ENCODE assay signal across 21 mouse cellular contexts in the genomic region with DNA sequence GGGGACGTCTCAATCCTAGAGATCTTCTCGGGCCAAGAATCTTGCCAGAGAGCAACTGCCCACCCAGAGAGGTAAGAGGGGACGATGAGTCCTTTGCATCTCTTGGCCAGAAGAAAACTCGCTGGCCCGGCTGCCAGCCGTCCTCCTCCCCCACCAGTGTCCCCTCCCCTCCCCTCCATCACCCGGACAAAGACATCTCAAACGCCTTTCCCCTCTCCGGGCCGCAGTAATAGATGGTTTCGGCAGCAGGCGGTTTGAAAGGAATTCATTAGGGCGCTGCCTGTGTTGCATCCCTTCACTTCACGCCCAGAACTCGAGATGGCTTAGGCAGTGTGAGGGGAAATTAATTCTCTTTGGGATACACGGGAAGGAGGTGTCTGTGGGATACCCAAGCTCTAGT. TPM values are rescaled to one million over a fixed set of nuclear protein-coding genes. Genes with fewer than 3 reads are reported as not detected.
DNase-seq lines count a peak whose midpoint lies in the region; ATAC-seq lines count a peak whose summit lies in the region.
"Had no signal": no experiment of that assay in that cellular context is flagged by ENCODE, and none has a peak within 500 bp of the region (broad histone marks: within the 10 kb centered on the region; RNA-seq: fewer than 3 reads in every experiment).

No protein-coding gene starts in this region.

- peak overlapping the region; percentile 63 for H3K4me3 ChIP-seq in midbrain, embryonic 10.5 days
- no peak overlapping the region for H3K4me3 ChIP-seq in midbrain, embryonic 16.5 days (ENCODE audit: low read depth, low read length)
- H3K4me3 ChIP-seq in embryonic facial prominence, embryonic 12.5 days: no peak overlapping the region
- no peak overlapping the region for H3K4me3 ChIP-seq in limb, embryonic 11.5 days (ENCODE audit: low read depth, low read length)
- peak overlapping the region; percentile 49; the same call in 1 of the 2 replicates for H3K4me3 ChIP-seq in neural tube, embryonic 15.5 days (replicated peaks)
- H3K4me3 ChIP-seq in kidney, embryonic 14.5 days (ENCODE audit: low read length): no peak overlapping the region
- H3K4me3 ChIP-seq: gastrocnemius, adult 2 months; heart, adult 2 months; intestine, embryonic 15.5 days; myocyte had no signal

- H3K9me3 ChIP-seq in midbrain, embryonic 10.5 days (replicated peaks): no peaks in the 10 kb centered on the region
- H3K9me3 ChIP-seq in midbrain, embryonic 16.5 days (replicated peaks; ENCODE audit: control insufficient read depth, low read length, poor library complexity, severe bottlenecking): no peaks in the 10 kb centered on the region
- H3K9me3 ChIP-seq in embryonic facial prominence, embryonic 12.5 days: no peaks in the 10 kb centered on the region
- no peaks in the 10 kb centered on the region; the same call in 1 of the 2 replicates for H3K9me3 ChIP-seq in limb, embryonic 11.5 days (ENCODE audit: control insufficient read depth, low read length)
- H3K9me3 ChIP-seq in neural tube, embryonic 15.5 days (replicated peaks): no peaks in the 10 kb centered on the region
- H3K9me3 ChIP-seq in kidney, embryonic 14.5 days (ENCODE audit: control insufficient read depth, low read length): no peaks in the 10 kb centered on the region
- H3K9me3 ChIP-seq: intestine, embryonic 15.5 days had no signal

- H3K9ac ChIP-seq in midbrain, embryonic 16.5 days (ENCODE audit: low read depth, low read length): no peak overlapping the region
- no peak overlapping the region for H3K9ac ChIP-seq in embryonic facial prominence, embryonic 12.5 days
- H3K9ac ChIP-seq in limb, embryonic 11.5 days (ENCODE audit: low read length): no peak overlapping the region
- H3K9ac ChIP-seq in neural tube, embryonic 15.5 days (replicated peaks): no peak overlapping the region
- H3K9ac ChIP-seq in kidney, embryonic 14.5 days (ENCODE audit: low read depth, low read length): no peak overlapping the region
- H3K9ac ChIP-seq: intestine, embryonic 15.5 days had no signal

- WGBS in midbrain, embryonic 10.5 days: 0% methylated on average over 16 of the region's 16 CpGs
- 1% methylated on average over 16 of the region's 16 CpGs for WGBS in midbrain, embryonic 16.5 days
- under 1% methylated on average over 16 of the region's 16 CpGs for WGBS in embryonic facial prominence, embryonic 12.5 days
- under 1% methylated on average over 16 of the region's 16 CpGs for WGBS in limb, embryonic 11.5 days
- WGBS in neural tube, embryonic 15.5 days: 3% methylated on average over 16 of the region's 16 CpGs
- 3% methylated on average over 16 of the region's 16 CpGs for whole genome bisulfite sequencing in kidney, embryonic 14.5 days

- H3K27ac ChIP-seq in midbrain, embryonic 10.5 days (replicated peaks): no peak overlapping the region
- no peak overlapping the region for H3K27ac ChIP-seq in midbrain, embryonic 16.5 days (ENCODE audit: low read length)
- no peak overlapping the region for H3K27ac ChIP-seq in embryonic facial prominence, embryonic 12.5 days
- no peak overlapping the region for H3K27ac ChIP-seq in limb, embryonic 11.5 days (replicated peaks; ENCODE audit: low read depth, low read length)
- H3K27ac ChIP-seq in neural tube, embryonic 15.5 days (replicated peaks): no peak overlapping the region; the same call in 1 of the 2 replicates
- no peak overlapping the region for H3K27ac ChIP-seq in kidney, embryonic 14.5 days (ENCODE audit: low read depth, low read length)
- H3K27ac ChIP-seq: gastrocnemius, adult 2 months; heart, adult 2 months; intestine, embryonic 15.5 days had no signal

- peak; percentile 68 for DNase-seq in midbrain, embryonic 10.5 days (ENCODE audit: low spot score)
- DNase-seq in limb, embryonic 11.5 days (ENCODE audit: low spot score): peak; percentile 51
- DNase-seq in thymus, postnatal 36 days: no peak
- no peak for DNase-seq in spleen, adult 18-20 months
- DNase-seq: adrenal gland, postnatal 25 days; B cell, adult 2 months; cerebellum, adult 11-12 months; gastrocnemius, adult 2 months; heart, adult 2 months; kidney, postnatal 14 days; left cerebral cortex, postnatal 4 days; lung, postnatal 4 days had no signal

- no peak overlapping the region for H3K4me2 ChIP-seq in midbrain, embryonic 16.5 days (ENCODE audit: low read length)
- 0 out of 2 replicates have a peak overlapping the region, but pooled peaks have one; percentile 11 for H3K4me2 ChIP-seq in embryonic facial prominence, embryonic 12.5 days (replicated peaks)
- no peak overlapping the region for H3K4me2 ChIP-seq in limb, embryonic 11.5 days (ENCODE audit: low read depth, severe bottlenecking)
- peak overlapping the region; percentile 85 for H3K4me2 ChIP-seq in neural tube, embryonic 15.5 days
- no peak overlapping the region for H3K4me2 ChIP-seq in kidney, embryonic 14.5 days (replicated peaks; ENCODE audit: low read depth, low read length)
- H3K4me2 ChIP-seq: intestine, embryonic 15.5 days had no signal

- H3K36me3 ChIP-seq in midbrain, embryonic 10.5 days: no peaks in the 10 kb centered on the region
- H3K36me3 ChIP-seq in midbrain, embryonic 16.5 days (ENCODE audit: control insufficient read depth, insufficient read depth, low read length): no peaks in the 10 kb centered on the region
- no peaks in the 10 kb centered on the region for H3K36me3 ChIP-seq in embryonic facial prominence, embryonic 12.5 days
- no peaks in the 10 kb centered on the region for H3K36me3 ChIP-seq in limb, embryonic 11.5 days (ENCODE audit: control insufficient read depth, insufficient read depth, low read length)
- H3K36me3 ChIP-seq in neural tube, embryonic 15.5 days: no peaks in the 10 kb centered on the region
- H3K36me3 ChIP-seq in kidney, embryonic 14.5 days (ENCODE audit: control insufficient read depth, insufficient read depth, low read length): no peaks in the 10 kb centered on the region
- H3K36me3 ChIP-seq: intestine, embryonic 15.5 days had no signal

- no peak for ATAC-seq in midbrain, embryonic 16.5 days
- no peak for ATAC-seq in embryonic facial prominence, embryonic 12.5 days (ENCODE audit: insufficient number of reproducible peaks, insufficient read depth, low FRiP score, low TSS enrichment)
- no peak for ATAC-seq in limb, embryonic 11.5 days (ENCODE audit: insufficient number of reproducible peaks, low FRiP score, low TSS enrichment, low read depth)
- no peak for ATAC-seq in neural tube, embryonic 15.5 days (ENCODE audit: low FRiP score)
- no peak for ATAC-seq in kidney, embryonic 14.5 days (ENCODE audit: low FRiP score, low TSS enrichment)
- ATAC-seq: intestine, embryonic 15.5 days had no signal

- H3K4me1 ChIP-seq in midbrain, embryonic 10.5 days: peaks cover 84% of the 10 kb centered on the region
- peaks cover 14% of the 10 kb centered on the region for H3K4me1 ChIP-seq in midbrain, embryonic 16.5 days (ENCODE audit: control insufficient read depth, insufficient read depth, low read length)
- H3K4me1 ChIP-seq in embryonic facial prominence, embryonic 12.5 days: peaks cover 39% of the 10 kb centered on the region
- H3K4me1 ChIP-seq in limb, embryonic 11.5 days (ENCODE audit: control insufficient read depth, insufficient read depth, low read length): peaks cover 32% of the 10 kb centered on the region
- peaks cover 59% of the 10 kb centered on the region for H3K4me1 ChIP-seq in neural tube, embryonic 15.5 days
- H3K4me1 ChIP-seq in kidney, embryonic 14.5 days (ENCODE audit: control insufficient read depth, insufficient read depth, low read length): peaks cover 17% of the 10 kb centered on the region; the same call in 1 of the 2 replicates

- peaks cover 100% of the 10 kb centered on the region for H3K27me3 ChIP-seq in midbrain, embryonic 10.5 days (ENCODE audit: low read depth, poor library complexity, severe bottlenecking)
- peaks cover 56% of the 10 kb centered on the region for H3K27me3 ChIP-seq in midbrain, embryonic 16.5 days (ENCODE audit: control insufficient read depth, insufficient read depth, low read depth, low read length)
- peaks cover 88% of the 10 kb centered on the region for H3K27me3 ChIP-seq in embryonic facial prominence, embryonic 12.5 days
- peaks cover 92% of the 10 kb centered on the region for H3K27me3 ChIP-seq in limb, embryonic 11.5 days (ENCODE audit: control insufficient read depth, insufficient read depth, low read length)
- peaks cover 69% of the 10 kb centered on the region for H3K27me3 ChIP-seq in neural tube, embryonic 15.5 days (replicated peaks)
- H3K27me3 ChIP-seq in kidney, embryonic 14.5 days (ENCODE audit: control insufficient read depth, insufficient read depth, low read length): peaks cover 97% of the 10 kb centered on the region

RNA-seq across cellular contexts. Expression of a gene that starts 1.6 kb away (rescaled TPM):
- polyA plus RNA-seq in midbrain, embryonic 10.5 days (2016; fragmentation: Nextera tagmentation; extraction: Ambion mirVana): 3.6 and 4.6 TPM in 2 replicates
- 29.7 and 62.2 TPM in 2 replicates for polyA plus RNA-seq in midbrain, embryonic 16.5 days (2015; fragmentation: Nextera tagmentation; extraction: Ambion mirVana)
- polyA plus RNA-seq in embryonic facial prominence, embryonic 12.5 days (2016; fragmentation: Nextera tagmentation; extraction: Ambion mirVana): 2.2 and 3.1 TPM in 2 replicates
- polyA plus RNA-seq in limb, embryonic 11.5 days (2014; fragmentation: Nextera tagmentation; extraction: Ambion mirVana): 1.3 and 1.6 TPM in 2 replicates
- polyA plus RNA-seq in neural tube, embryonic 15.5 days (2015; fragmentation: Nextera tagmentation; extraction: Ambion mirVana): 21.7 and 30.5 TPM in 2 replicates
- 0.10 and 0.18 TPM in 2 replicates for polyA plus RNA-seq in kidney, embryonic 14.5 days (2014; fragmentation: Nextera tagmentation; extraction: Ambion mirVana)
- polyA plus RNA-seq: heart, postnatal 0 days; myocyte; stomach, embryonic 16.5 days; urinary bladder, adult 2 months had no signal

Comparison
In these comparisons a context has a peak if more than half of its experiments do, and no peak if none do; other contexts are left out.
1. H3K4me3 ChIP-seq: peak in midbrain, embryonic 10.5 days (single experiment) and neural tube, embryonic 15.5 days (single experiment); none in midbrain, embryonic 16.5 days (single experiment), embryonic facial prominence, embryonic 12.5 days (single experiment), limb, embryonic 11.5 days (single experiment) and kidney, embryonic 14.5 days (single experiment).
2. DNase-seq: peak in midbrain, embryonic 10.5 days (single experiment) and limb, embryonic 11.5 days (single experiment); none in thymus, postnatal 36 days (0 of 2) and spleen, adult 18-20 months (0 of 2).
3. H3K4me2 ChIP-seq: peak in embryonic facial prominence, embryonic 12.5 days (single experiment) and neural tube, embryonic 15.5 days (single experiment); none in midbrain, embryonic 16.5 days (single experiment), limb, embryonic 11.5 days (single experiment) and kidney, embryonic 14.5 days (single experiment).